Mouse (Mus musculus) spleen, postnatal 10 days (tissue): Measurements from ENCODE around the gene Phgdh.

Experiments
- DNase-seq, 2 experiments: peaks; one replicate each; pipeline ENCODE4 v3.0.0; 2021 to 2022; ENCODE audit warnings: low spot score in 2 of 2

Phgdh gene

DNA sequence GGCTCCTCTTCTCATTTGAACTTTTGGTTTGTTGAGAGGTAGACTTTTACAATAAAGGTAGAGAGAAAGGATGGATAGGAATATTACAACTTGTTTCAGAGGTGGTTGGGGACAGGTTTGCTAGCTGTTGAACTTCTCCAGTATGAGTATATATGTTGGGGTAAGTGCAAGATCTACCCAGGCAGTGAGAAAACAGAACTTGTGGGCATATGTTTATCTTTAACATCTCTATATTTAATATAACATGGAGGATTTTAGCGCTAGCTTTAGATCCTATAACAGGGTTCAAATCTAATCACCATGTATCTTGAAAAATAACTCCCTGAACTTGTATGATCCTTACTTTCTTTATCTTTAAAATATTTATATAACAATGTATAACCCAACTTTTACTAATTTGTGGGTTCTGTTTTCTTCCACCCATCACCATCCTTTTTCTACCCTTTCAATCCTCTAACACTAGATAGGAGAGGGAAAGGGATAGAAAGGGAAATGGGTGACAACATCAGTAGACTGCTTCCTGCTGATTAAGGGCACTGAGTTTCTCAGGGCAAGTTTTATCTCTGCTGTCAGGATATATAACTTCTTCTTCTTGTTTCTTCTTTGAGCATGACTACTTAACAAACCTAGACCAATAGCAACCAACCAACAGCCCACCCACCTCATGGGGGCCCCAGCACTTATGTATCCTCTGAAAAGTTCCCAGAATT, 40.2 kb downstream of the Phgdh start:
- no peak for DNase-seq

DNA sequence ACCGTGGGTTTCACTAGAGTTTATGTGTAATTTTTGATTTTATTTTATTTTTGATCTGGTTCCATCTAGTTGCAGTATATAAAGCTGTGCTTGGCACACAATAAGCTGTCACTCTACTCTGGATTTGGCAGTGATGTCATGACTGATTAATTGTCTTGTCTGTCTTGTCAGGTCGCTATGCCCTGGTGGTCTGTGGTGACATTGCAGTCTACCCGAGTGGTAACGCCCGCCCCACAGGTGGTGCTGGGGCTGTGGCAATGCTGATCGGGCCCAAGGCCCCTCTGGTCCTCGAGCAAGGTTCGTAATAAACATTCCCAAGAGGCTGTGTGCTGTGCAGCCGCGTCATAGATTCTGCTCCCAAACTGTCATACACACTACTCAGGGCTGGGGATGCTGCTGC, 43.8 kb downstream of the Phgdh start:
- DNase-seq, result no peak

DNA sequence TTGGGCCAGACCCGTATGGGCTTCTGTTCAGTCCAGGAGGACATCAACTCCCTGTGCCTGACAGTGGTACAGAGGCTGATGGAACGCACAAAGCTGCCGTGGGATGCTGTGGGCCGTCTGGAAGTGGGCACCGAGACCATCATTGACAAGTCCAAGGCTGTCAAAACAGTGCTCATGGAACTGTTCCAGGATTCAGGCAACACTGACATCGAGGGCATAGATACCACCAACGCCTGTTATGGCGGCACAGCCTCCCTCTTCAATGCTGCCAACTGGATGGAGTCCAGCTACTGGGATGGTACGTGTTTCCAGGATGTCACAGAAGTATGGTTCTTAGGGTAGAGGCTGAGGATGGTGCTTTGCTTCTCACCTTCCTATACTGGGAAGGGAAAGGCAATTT, 48.7 kb downstream of the Phgdh start:
- DNase-seq, result no peak

DNA sequence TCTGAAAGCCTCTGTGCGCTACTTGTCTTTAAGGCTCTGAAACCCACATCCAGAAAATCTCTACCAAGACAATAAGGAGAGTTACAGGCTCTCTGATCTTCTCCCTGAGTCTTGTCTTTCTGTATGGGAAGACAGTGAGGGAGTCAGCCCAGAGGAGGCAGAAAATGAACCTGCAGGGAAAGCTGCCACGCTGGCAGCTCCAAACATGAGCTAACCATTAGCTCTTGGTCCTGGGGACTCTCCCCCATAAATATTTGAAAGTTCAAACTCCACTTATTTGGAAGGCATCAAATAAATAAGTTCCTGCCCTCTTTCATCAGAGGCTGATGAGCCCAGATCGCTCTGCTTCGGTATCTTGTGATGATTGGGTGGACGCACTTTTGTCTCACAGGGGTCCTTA, 56.6 kb downstream of the Phgdh start:
- no peak for DNase-seq

- DNase-seq, result no peak
These were observed 57.4 kb downstream of the Phgdh start for GRCm38 (mm10) chr3:98282422-98282821.

DNA sequence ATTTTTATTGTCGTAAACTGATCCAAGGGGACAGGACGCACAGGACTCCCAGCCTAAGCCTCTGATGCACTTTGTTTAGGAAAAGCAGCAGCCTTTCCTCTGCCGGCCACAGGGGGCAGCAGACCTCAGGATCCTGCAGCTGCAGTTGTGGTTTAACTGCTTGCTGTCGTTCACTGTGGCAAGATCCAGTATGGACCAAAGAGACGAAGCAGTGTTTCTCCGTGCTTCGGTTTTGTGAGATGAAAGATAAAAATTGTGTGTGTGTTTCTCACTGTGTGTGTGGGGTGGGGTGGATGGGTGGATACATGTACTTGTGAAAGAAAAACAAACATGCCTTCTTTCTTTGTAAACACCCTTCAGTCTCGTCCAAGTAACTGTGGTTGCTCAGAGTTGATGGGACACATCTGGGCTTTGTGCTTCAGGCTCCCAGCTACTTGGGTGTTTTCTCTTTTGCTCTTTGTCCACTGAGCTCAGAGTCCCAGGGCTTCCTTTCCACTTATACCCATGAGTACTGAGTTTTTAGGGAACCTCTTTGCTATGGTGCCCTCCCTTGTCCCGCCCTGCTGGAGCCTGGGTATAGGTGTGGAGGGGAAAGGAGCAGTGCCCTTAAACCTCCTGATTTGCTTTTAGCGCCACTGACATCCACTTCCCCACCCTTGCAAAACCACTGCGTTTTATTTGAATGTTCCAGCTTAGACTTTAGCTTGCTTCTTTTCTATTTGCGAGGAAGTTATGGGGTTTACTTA, 58.7 kb downstream of the Phgdh start:
- peak; percentile 36 to 72 for DNase-seq

- peak in 1 of 2 experiments; percentile 45 for DNase-seq
These were observed 59.4 kb downstream of the Phgdh start, which contains the start of gene Hmgcs2 for GRCm38 (mm10) chr3:98280204-98280932. Gene Hmgcs2, plus strand, starts transcription at chr3:98280435.

DNA sequence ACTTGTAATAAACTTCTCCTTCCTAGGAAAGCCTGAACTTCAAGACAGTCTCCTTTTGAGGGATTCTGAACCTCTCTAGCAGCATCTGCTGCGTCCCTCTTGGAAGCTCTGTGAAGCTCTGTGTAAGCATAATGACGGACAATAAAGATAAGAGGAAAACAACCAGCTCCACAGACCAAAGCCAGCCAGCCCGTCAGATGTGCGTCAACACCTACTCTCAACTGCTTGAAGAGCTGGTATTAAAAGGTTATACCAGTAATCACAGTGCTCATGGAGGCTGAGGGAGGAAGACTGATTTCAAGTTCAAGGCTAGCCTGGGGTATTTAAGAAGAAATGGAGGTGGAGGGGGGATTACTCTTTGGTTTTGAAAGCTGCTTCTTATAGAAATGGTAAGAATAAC, 60.1 kb downstream of the Phgdh start:
- DNase-seq, result no peak

DNA sequence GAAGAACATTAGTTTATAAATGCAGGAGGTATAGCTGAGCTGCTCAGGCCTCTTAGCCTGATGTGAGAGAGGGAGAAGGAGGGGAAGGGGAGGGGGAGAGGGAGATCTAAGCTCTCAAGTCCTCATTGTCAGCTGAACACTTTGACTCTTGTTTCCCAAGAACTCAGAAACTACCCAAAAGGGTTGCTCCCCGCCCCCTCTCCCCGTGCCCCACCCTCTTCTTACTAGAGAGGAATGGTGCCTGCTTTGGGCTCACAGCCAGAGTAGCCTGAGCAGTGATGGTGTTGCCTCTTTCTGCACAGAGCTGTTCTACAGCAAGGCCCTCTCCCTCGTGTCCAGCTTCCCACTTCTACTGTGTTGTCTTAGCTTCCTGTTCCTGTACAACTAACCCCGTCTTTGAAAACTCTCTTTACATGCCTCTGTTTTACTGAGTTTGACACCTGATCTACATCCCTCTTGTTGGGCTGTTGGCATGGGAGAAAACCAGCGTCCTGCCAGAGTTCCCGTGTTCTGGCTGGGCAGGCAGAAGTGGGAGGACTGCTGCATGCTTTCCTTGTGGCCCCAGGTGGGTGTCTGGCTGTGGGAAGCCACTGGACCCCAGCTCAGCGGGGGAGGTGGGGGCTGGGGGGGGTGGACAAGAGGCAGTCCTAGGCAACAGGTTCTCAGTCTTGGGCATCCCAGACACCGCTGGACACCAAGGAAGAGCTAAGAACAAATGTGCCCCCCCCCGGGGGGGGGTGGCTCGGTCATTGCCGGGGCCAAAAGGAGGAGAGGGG, 66.0 kb downstream of the Phgdh start:
- DNase-seq, result no peak

DNA sequence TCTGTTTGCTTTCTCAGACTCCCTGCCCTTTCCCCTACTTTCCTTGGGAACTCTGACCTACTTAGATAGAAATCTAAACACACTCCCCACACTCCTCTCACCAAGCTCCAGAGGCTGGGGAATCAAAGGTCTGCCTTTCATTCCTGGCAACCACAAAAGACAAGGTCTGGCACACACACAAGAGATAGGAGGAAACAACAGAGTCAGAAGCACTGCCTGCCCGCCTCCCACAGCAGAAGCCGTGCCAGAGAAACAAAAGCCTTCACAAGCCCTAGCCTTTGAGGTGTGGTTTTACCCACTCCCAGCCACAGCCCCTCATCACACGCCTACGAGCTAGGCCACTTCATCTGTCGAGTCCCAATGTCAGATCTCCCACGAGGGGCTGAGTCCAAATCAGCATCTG, 72.5 kb downstream of the Phgdh start:
- no peak for DNase-seq
